Mouse (Mus musculus): Measurements from ENCODE around the gene Sox1.

Gene Sox1

GRCm38 (mm10) chr8:12389116-12389471 lies 6.0 kb upstream of the Sox1 start:
- no peak for DNase-seq (ENCODE audit: low spot score)

GRCm38 (mm10) chr8:12389801-12390639 lies 5.1 kb upstream of the Sox1 start:
- DNase-seq (ENCODE audit: low spot score): no peak

GRCm38 (mm10) chr8:12390640-12391365 lies 4.3 kb upstream of the Sox1 start:
- DNase-seq (ENCODE audit: low spot score): no peak

GRCm38 (mm10) chr8:12391366-12392250 lies 3.5 kb upstream of the Sox1 start:
- no peak for DNase-seq (ENCODE audit: low spot score)

- DNase-seq (ENCODE audit: low spot score): no peak
These were observed 2.3 kb upstream of the Sox1 start for GRCm38 (mm10) chr8:12392801-12393200.

- DNase-seq (ENCODE audit: low spot score): no peak
These were observed 602 bp upstream of the Sox1 start for GRCm38 (mm10) chr8:12394385-12395000.

- no peak for DNase-seq (ENCODE audit: low spot score)
These were observed 1.6 kb downstream of the Sox1 start for GRCm38 (mm10) chr8:12396501-12397345.

- no peak for DNase-seq (ENCODE audit: low spot score)
These were observed 2.3 kb downstream of the Sox1 start for GRCm38 (mm10) chr8:12397346-12397925.

GRCm38 (mm10) chr8:12398011-12398945 lies 3.2 kb downstream of the Sox1 start:
- DNase-seq (ENCODE audit: low spot score): no peak

GRCm38 (mm10) chr8:12399421-12400205 lies 4.5 kb downstream of the Sox1 start:
- DNase-seq (ENCODE audit: low spot score): no peak

- DNase-seq (ENCODE audit: low spot score): no peak
These were observed 5.7 kb downstream of the Sox1 start for GRCm38 (mm10) chr8:12400611-12401390.

- no peak for DNase-seq (ENCODE audit: low spot score)
These were observed 6.5 kb downstream of the Sox1 start for GRCm38 (mm10) chr8:12401391-12402270.

GRCm38 (mm10) chr8:12402709-12403108 lies 7.6 kb downstream of the Sox1 start:
- DNase-seq (ENCODE audit: low spot score): no peak

GRCm38 (mm10) chr8:12408020-12408419 lies 12.9 kb downstream of the Sox1 start:
- DNase-seq (ENCODE audit: low spot score): no peak

- no peak for DNase-seq (ENCODE audit: low spot score)
These were observed 14.9 kb downstream of the Sox1 start for GRCm38 (mm10) chr8:12409976-12410375.

- no peak for DNase-seq (ENCODE audit: low spot score)
These were observed 22.0 kb downstream of the Sox1 start for GRCm38 (mm10) chr8:12417056-12417455.

GRCm38 (mm10) chr8:12420537-12420936 lies 25.4 kb downstream of the Sox1 start:
- no peak for DNase-seq (ENCODE audit: low spot score)
